Mouse (Mus musculus): ENCODE measurements at regions not wholly inside any gene's neighbourhood (a gene's known extent, or its start where the extent isn't known, plus 50 kb on each side); places are given as distances from the start of the nearest gene placed in this dataset.

GRCm38 (mm10) chr17:4735185-4735584, 258.9 kb upstream of the Arid1b start:
- no peak for TF ChIP-seq TAL1 (IDR thresholded peaks at IDR 0.05; ENCODE audit: low read length)
- TF ChIP-seq GATA1 (IDR thresholded peaks at IDR 0.05; ENCODE audit: low read length): no peak
